9 mouse cellular contexts compared by ENCODE assay signal in the genomic region with DNA sequence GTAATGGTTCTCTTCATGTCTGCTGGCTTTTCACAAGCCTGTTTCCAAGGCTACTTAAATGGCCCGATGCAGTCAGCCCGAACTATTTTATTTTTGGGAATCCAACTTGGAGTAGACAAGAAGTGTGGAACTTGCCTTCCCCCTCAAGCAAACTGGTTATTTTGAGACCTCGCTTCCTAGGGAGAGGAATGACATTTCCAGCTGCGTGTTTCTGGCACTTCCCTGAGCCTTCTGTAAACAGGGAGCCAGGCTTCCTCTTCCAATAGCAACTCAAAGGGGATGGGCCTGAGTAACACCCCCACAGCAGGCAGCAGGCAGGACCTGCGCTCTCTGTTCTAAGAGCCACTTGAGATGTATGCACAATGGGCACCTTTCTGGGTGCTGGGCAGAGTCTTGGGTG. TPM values are rescaled to one million over a fixed set of nuclear protein-coding genes. Genes with fewer than 3 reads are reported as not detected.
DNase-seq lines count a peak whose midpoint lies in the region; ATAC-seq lines count a peak whose summit lies in the region.
"Had no signal": no experiment of that assay in that cellular context is flagged by ENCODE, and none has a peak within 500 bp of the region (broad histone marks: within the 10 kb centered on the region; RNA-seq: fewer than 3 reads in every experiment).

No protein-coding gene starts in this region.

- H3K9ac ChIP-seq in forebrain, embryonic 14.5 days (ENCODE audit: low read length), result no peak overlapping the region
- no peak overlapping the region for H3K9ac ChIP-seq in forebrain, embryonic 16.5 days (replicated peaks; ENCODE audit: low read depth, low read length)

- H3K27me3 ChIP-seq in forebrain, embryonic 14.5 days (replicated peaks; ENCODE audit: control insufficient read depth, insufficient read depth, low read length), result no peaks in the 10 kb centered on the region
- H3K27me3 ChIP-seq in forebrain, embryonic 16.5 days (replicated peaks; ENCODE audit: control insufficient read depth, insufficient read depth, low read length), result no peaks in the 10 kb centered on the region

- ATAC-seq in forebrain, embryonic 14.5 days, result no peak
- no peak for ATAC-seq in forebrain, embryonic 16.5 days
- ATAC-seq in monocyte, adult 5-6 weeks (replicated peaks; ENCODE audit: insufficient number of reproducible peaks, low FRiP score, low TSS enrichment, poor library complexity, severe bottlenecking), result no peak

- peak; percentile 24 for DNase-seq in forebrain, embryonic 14.5 days (ENCODE audit: low spot score)
- DNase-seq in frontal cortex, postnatal 10 days (ENCODE audit: low spot score in 2 of 2), result peak; percentile 45 to 64
- peak; percentile 41 to 57 for DNase-seq in kidney, postnatal 4 days
- DNase-seq in lung, postnatal 25 days (ENCODE audit: low spot score), result peak; percentile 57
- no peak for DNase-seq in thymus, postnatal 0 days (ENCODE audit: low spot score)
- DNase-seq in spleen, postnatal 36 days (ENCODE audit: low spot score in 2 of 2), result no peak

- no peak overlapping the region for H3K4me2 ChIP-seq in forebrain, embryonic 14.5 days (ENCODE audit: low read length)
- H3K4me2 ChIP-seq in forebrain, embryonic 16.5 days (ENCODE audit: low read length), result no peak overlapping the region

- 0 out of 2 replicates have a peak, but pooled peaks cover 2% of the 10 kb centered on the region for H3K4me1 ChIP-seq in forebrain, embryonic 14.5 days (ENCODE audit: control insufficient read depth, insufficient read depth, low read length)
- 0 out of 2 replicates have a peak, but pooled peaks cover 4% of the 10 kb centered on the region for H3K4me1 ChIP-seq in forebrain, embryonic 16.5 days (replicated peaks; ENCODE audit: control insufficient read depth, insufficient read depth, low read length)

- no peak overlapping the region for H3K27ac ChIP-seq in forebrain, embryonic 14.5 days (ENCODE audit: low read depth, low read length)
- H3K27ac ChIP-seq in forebrain, embryonic 16.5 days (ENCODE audit: low read length), result no peak overlapping the region

- WGBS in forebrain, embryonic 14.5 days, result 54% methylated on average over 5 of the region's 5 CpGs
- WGBS in forebrain, embryonic 16.5 days, result 41% methylated on average over 5 of the region's 5 CpGs

- H3K9me3 ChIP-seq in forebrain, embryonic 14.5 days (replicated peaks; ENCODE audit: control insufficient read depth, low read length), result no peaks in the 10 kb centered on the region
- no peaks in the 10 kb centered on the region for H3K9me3 ChIP-seq in forebrain, embryonic 16.5 days (ENCODE audit: control insufficient read depth, low read length)

- H3K36me3 ChIP-seq in forebrain, embryonic 14.5 days (ENCODE audit: control insufficient read depth, insufficient read depth, low read length), result peaks cover 21% of the 10 kb centered on the region
- H3K36me3 ChIP-seq in forebrain, embryonic 16.5 days (ENCODE audit: control insufficient read depth, insufficient read depth), result no peaks in the 10 kb centered on the region

- no peak overlapping the region for H3K4me3 ChIP-seq in forebrain, embryonic 14.5 days (ENCODE audit: low read depth, low read length)
- no peak overlapping the region for H3K4me3 ChIP-seq in forebrain, embryonic 16.5 days (replicated peaks; ENCODE audit: low read length)

RNA-seq across cellular contexts. Expression of a gene that starts 15.3 kb away (rescaled TPM):
- polyA plus RNA-seq in forebrain, embryonic 14.5 days (2014; fragmentation: Nextera tagmentation; extraction: Ambion mirVana), result 3.6 and 4.6 TPM in 2 replicates
- 7.4 and 7.5 TPM in 2 replicates for polyA plus RNA-seq in forebrain, embryonic 16.5 days (2015; fragmentation: Nextera tagmentation; extraction: Ambion mirVana)
- 10.6 and 13.2 TPM in 2 replicates for polyA plus RNA-seq in thymus, postnatal 0 days (2015; fragmentation: Nextera tagmentation; extraction: Ambion mirVana)
- 1.4 to 29.5 TPM (median 23.9 TPM) in 3 replicates for total RNA-seq in monocyte, adult 5-6 weeks (2017)

RNA-seq across cellular contexts. Expression of a gene that starts 43.2 kb away (rescaled TPM):
- polyA plus RNA-seq in forebrain, embryonic 14.5 days (2014; fragmentation: Nextera tagmentation; extraction: Ambion mirVana), result 1.8 and 2.5 TPM in 2 replicates
- 2.7 and 4.1 TPM in 2 replicates for polyA plus RNA-seq in forebrain, embryonic 16.5 days (2015; fragmentation: Nextera tagmentation; extraction: Ambion mirVana)
- 1.2 and 1.3 TPM in 2 replicates for polyA plus RNA-seq in thymus, postnatal 0 days (2015; fragmentation: Nextera tagmentation; extraction: Ambion mirVana)
- 0.43 TPM in 1 of 3 replicates, not detected in the others for total RNA-seq in monocyte, adult 5-6 weeks (2017)
- total RNA-seq: hematopoietic stem cell, adult 5-6 weeks had no signal

Comparison
In these comparisons a context has a peak if more than half of its experiments do, and no peak if none do; other contexts are left out.
1. DNase-seq: peak in forebrain, embryonic 14.5 days (single experiment), frontal cortex, postnatal 10 days (2 of 2), kidney, postnatal 4 days (2 of 2) and lung, postnatal 25 days (single experiment); none in thymus, postnatal 0 days (single experiment) and spleen, postnatal 36 days (0 of 2).